Mouse (Mus musculus) stomach, postnatal 0 days (tissue): ENCODE results near the gene Tmco4. TPM values are rescaled to one million over a fixed set of nuclear protein-coding genes. Genes with fewer than 3 reads are reported as not detected.
A peak's percentile ranks its signal among the peaks of the same experiment; 100 is the strongest.

Experiments used
- ATAC-seq: fragments of 200-750 bp; cut with Nextera tagmentation; 2 replicates; pipeline ENCODE4 v1.8.0; 2017; ENCODE audit not compliant: low FRiP score, low TSS enrichment
- DNase-seq: peaks from one replicate; pipeline ENCODE4 v3.0.0-alpha.2; 2016; ENCODE audit warnings: low spot score
- H3K27ac ChIP-seq: fragments of 300-500 bp; sonication (generic); replicated peaks from 2 replicates; pipeline ENCODE4 v1.5.1; 2014; ENCODE audit warnings: mild to moderate bottlenecking, control low read depth
- H3K27me3 ChIP-seq: fragments of 300-500 bp; sonication (generic); 2 replicates; pipeline ENCODE4 v1.6.1; 2014; ENCODE audit warnings: low read length; ENCODE audit not compliant: control insufficient read depth, insufficient read depth
- H3K36me3 ChIP-seq: fragments of 300-500 bp; sonication (generic); 2 replicates; pipeline ENCODE4 v1.6.1; 2014; ENCODE audit warnings: low read length, mixed read lengths; ENCODE audit not compliant: control insufficient read depth, insufficient read depth
- H3K4me1 ChIP-seq: fragments of 300-500 bp; sonication (generic); replicated peaks from 2 replicates; pipeline ENCODE4 v1.6.1; 2014; ENCODE audit warnings: antibody characterized with exemption; ENCODE audit not compliant: control insufficient read depth, insufficient read depth
- H3K4me2 ChIP-seq: fragments of 300-500 bp; sonication (generic); replicated peaks from 2 replicates; pipeline ENCODE4 v1.6.1; 2014; ENCODE audit warnings: low read depth, mild to moderate bottlenecking, control low read depth, moderate library complexity
- H3K4me3 ChIP-seq: fragments of 300-500 bp; sonication (generic); 2 replicates; pipeline ENCODE4 v1.5.1; 2014; ENCODE audit warnings: low read depth, low read length, control low read depth
- H3K9ac ChIP-seq: fragments of 300-500 bp; sonication (generic); 2 replicates; pipeline ENCODE4 v1.6.1; 2014; ENCODE audit warnings: mild to moderate bottlenecking, low read length, control low read depth, mixed read lengths
- H3K9me3 ChIP-seq: fragments of 300-500 bp; sonication (generic); 2 replicates; pipeline ENCODE4 v1.6.1; 2016; ENCODE audit warnings: low read length; ENCODE audit not compliant: control insufficient read depth
- CTCF ChIP-seq: IDR thresholded peaks from 2 replicates; pipeline ENCODE4 v1.5.1; 2016; ENCODE audit warnings: antibody characterized with exemption, low read depth, mild to moderate bottlenecking, moderate library complexity
- EP300 ChIP-seq: optimal IDR thresholded peaks from 2 replicates; pipeline ENCODE3; 2016; ENCODE audit warnings: antibody characterized with exemption
- WGBS: fragments of 180-500 bp; shearing (Covaris S2); extraction: QIAGEN DNeasy Blood & Tissue Kit; methylation state at CpG from one replicate; pipeline ENCODE4 v1.1.7; 2014; 5-methylcytosine and 5-hydroxymethylcytosine counted together
- polyA plus RNA-seq: library from polyadenylated mRNA; unstranded; fragments of >200 nt; fragmentation: Nextera tagmentation; extraction: Ambion mirVana; gene quantifications from 2 replicates; pipeline ENCODE4 v1.2.1, GENCODE M21; 2015

The Tmco4 gene
- polyA plus RNA-seq, 1 experiment from 2014 or later: 10.8 TPM

DNA sequence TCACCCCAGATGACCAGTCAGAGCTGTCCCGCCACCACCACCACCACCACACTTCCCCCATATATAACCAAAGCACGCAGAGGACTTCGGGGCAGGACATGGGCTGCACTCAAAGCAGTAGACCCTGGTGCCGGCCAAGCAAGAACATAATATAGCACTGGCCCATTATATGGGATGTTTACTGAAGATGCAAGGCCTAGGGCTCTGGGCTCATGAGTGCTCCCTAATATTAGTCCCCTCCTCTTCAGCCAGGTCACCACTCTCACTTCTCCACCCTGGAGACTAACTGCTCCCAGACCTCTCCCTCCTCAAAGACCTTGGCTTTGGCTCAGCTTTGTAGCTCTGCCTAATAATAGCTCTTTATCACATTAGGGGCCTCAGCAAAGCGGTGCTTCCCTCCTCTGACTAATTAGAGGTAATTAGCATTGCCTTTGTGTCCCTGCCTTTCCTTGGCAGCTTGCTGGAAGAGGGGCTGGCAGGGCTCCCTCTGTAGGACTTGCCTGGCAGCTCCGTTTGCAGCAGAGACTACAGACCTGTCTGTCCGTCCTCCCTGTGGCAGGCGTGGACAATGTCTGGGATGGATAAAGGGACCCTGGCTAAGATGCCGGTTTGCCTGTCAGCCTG lies 81.7 kb downstream of the Tmco4 start:
- Histone ChIP-seq H3K4me1 (no peaks in the 10 kb centered on the region), H3K4me3 (no peak overlapping the region), H3K9ac (no peak overlapping the region), H3K4me2 (no peak overlapping the region), H3K36me3 (no peaks in the 10 kb centered on the region), H3K27me3 (no peaks in the 10 kb centered on the region), H3K9me3 (no peaks in the 10 kb centered on the region), H3K27ac (no peak overlapping the region)
- ATAC-seq (no peak), DNase-seq (no peak)
- 55% methylated on average over 9 of the region's 9 CpGs for WGBS
- TF ChIP-seq CTCF: peak; percentile 13; the same call in 1 of the 2 replicates
- no peak for TF ChIP-seq EP300

DNA sequence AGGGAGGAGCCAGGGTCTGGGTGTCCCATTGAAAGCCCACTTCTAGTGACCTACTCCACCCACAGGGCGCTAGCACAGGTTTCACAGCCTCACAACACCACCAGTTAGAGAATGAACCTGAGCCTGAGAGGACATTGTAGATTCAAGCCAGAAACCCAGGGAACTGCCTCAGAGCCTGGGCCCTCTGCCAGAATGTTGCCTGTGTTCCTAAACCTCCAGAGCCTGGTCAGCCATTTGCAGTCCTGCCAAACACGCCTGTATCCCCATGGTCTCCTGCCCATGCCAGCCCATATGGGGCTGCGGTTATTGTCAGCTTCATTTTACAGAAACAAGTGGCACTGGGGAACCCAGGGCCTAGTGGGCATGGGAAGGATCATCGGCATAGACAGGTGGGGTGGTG lies 82.6 kb downstream of the Tmco4 start:
- Histone ChIP-seq H3K4me3 (no peak overlapping the region), H3K27me3 (no peaks in the 10 kb centered on the region), H3K9me3 (no peaks in the 10 kb centered on the region), H3K36me3 (no peaks in the 10 kb centered on the region), H3K4me1 (no peaks in the 10 kb centered on the region), H3K27ac (no peak overlapping the region), H3K4me2 (no peak overlapping the region), H3K9ac (no peak overlapping the region)
- no peak for TF ChIP-seq CTCF
- TF ChIP-seq EP300: no peak
- ATAC-seq (no peak), DNase-seq (no peak)
- 74% methylated on average over 4 of the region's 4 CpGs for WGBS

- Histone ChIP-seq H3K27ac (no peak overlapping the region), H3K9me3 (no peaks in the 10 kb centered on the region), H3K4me1 (no peaks in the 10 kb centered on the region), H3K36me3 (no peaks in the 10 kb centered on the region), H3K4me2 (no peak overlapping the region), H3K27me3 (no peaks in the 10 kb centered on the region), H3K9ac (no peak overlapping the region), H3K4me3 (no peak overlapping the region)
- DNase-seq (no peak), ATAC-seq (no peak)
- TF ChIP-seq CTCF: no peak
- no peak for TF ChIP-seq EP300
- WGBS: 71% methylated on average over 3 of the region's 3 CpGs
These were observed 83.1 kb downstream of the Tmco4 start for GRCm38 (mm10) chr4:139055744-139056143.

GRCm38 (mm10) chr4:139057291-139057690 lies 84.6 kb downstream of the Tmco4 start:
- no peaks in the 10 kb centered on the region for H3K36me3 ChIP-seq
- no peaks in the 10 kb centered on the region for H3K4me1 ChIP-seq
- no peaks in the 10 kb centered on the region for H3K9me3 ChIP-seq
- TF ChIP-seq CTCF: no peak
- TF ChIP-seq EP300: no peak
- no peak for DNase-seq
- 61% methylated on average over 5 of the region's 5 CpGs for WGBS
- no peak overlapping the region for H3K4me2 ChIP-seq
- no peak for ATAC-seq
- no peak overlapping the region for H3K9ac ChIP-seq
- no peak overlapping the region for H3K27ac ChIP-seq
- H3K27me3 ChIP-seq: no peaks in the 10 kb centered on the region
- H3K4me3 ChIP-seq: no peak overlapping the region

- ATAC-seq: no peak
- H3K4me2 ChIP-seq: no peak overlapping the region
- 83% methylated on average over 5 of the region's 5 CpGs for WGBS
These were observed 85.3 kb downstream of the Tmco4 start for GRCm38 (mm10) chr4:139058029-139058428.

GRCm38 (mm10) chr4:139059569-139059968 lies 86.9 kb downstream of the Tmco4 start:
- H3K27ac ChIP-seq: no peak overlapping the region
- TF ChIP-seq CTCF: no peak
- TF ChIP-seq EP300: no peak
- no peak overlapping the region for H3K9ac ChIP-seq
- 13% methylated on average over 7 of the region's 7 CpGs for WGBS
- DNase-seq (peak; percentile 75), ATAC-seq (no peak)
- H3K27me3 ChIP-seq: no peaks in the 10 kb centered on the region
- H3K4me2 ChIP-seq: no peak overlapping the region
- no peak overlapping the region for H3K4me3 ChIP-seq
- no peaks in the 10 kb centered on the region for H3K4me1 ChIP-seq
- no peaks in the 10 kb centered on the region for H3K36me3 ChIP-seq
- no peaks in the 10 kb centered on the region for H3K9me3 ChIP-seq

More at GRCm38 (mm10) chr4:139058029-139058428, 85.3 kb downstream of the Tmco4 start:
- Histone ChIP-seq H3K4me3 (no peak overlapping the region), H3K9ac (no peak overlapping the region), H3K27ac (no peak overlapping the region), H3K4me1 (no peaks in the 10 kb centered on the region), H3K36me3 (no peaks in the 10 kb centered on the region), H3K27me3 (no peaks in the 10 kb centered on the region), H3K9me3 (no peaks in the 10 kb centered on the region)
- TF ChIP-seq CTCF (no peak), EP300 (no peak)
- no peak for DNase-seq
